Mouse (Mus musculus) stomach, postnatal 0 days (tissue): ENCODE results near the gene Creg1.

Source experiments
- CTCF ChIP-seq: IDR thresholded peaks from 2 replicates; pipeline ENCODE4 v1.5.1; 2016; ENCODE audit warnings: antibody characterized with exemption, low read depth, mild to moderate bottlenecking, moderate library complexity
- EP300 ChIP-seq: optimal IDR thresholded peaks from 2 replicates; pipeline ENCODE3; 2016; ENCODE audit warnings: antibody characterized with exemption

DNA sequence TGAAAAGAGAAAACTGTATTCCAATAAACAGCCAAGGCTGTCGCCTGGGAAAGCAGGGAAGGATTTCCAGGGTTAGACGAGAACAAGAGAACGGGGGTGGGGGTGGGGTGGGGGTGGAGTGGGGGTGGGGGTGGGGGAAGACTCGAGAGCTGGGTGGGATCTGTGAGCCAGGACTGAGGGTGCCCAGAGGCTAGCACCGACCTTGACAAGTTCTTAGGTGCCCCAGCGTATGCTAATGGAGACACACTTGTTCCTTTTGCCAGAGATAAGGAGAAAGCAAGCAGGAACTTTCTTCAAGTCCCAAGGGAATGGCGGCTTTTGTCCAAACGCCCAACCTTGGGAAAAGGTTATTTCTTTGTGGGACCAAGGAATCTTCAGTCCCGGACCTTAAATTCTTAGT lies 8.5 kb downstream of the Creg1 start:
- no peak for TF ChIP-seq CTCF
- TF ChIP-seq EP300: no peak
